Mouse (Mus musculus): ENCODE data around the gene Mroh2a.

GRCm38 (mm10) chr1:88288789-88289127 lies 62.0 kb downstream of the Mroh2a start:
- TF ChIP-seq POLR2A (IDR thresholded peaks at IDR 0.05; ENCODE audit: insufficient read depth, low read depth, low read length) (no peak), CTCF (IDR thresholded peaks at IDR 0.05; ENCODE audit: insufficient read depth, low read depth, low read length) (no peak)

Data from olfactory bulb, adult 2 months (tissue).